Mouse (Mus musculus): ENCODE data around the gene Setdb1. TPM values are rescaled to one million over a fixed set of nuclear protein-coding genes. Genes with fewer than 3 reads are reported as not detected.

Setdb1 gene
- polyA plus RNA-seq, 1 experiment from 2014 or later = 62.3 TPM

DNA sequence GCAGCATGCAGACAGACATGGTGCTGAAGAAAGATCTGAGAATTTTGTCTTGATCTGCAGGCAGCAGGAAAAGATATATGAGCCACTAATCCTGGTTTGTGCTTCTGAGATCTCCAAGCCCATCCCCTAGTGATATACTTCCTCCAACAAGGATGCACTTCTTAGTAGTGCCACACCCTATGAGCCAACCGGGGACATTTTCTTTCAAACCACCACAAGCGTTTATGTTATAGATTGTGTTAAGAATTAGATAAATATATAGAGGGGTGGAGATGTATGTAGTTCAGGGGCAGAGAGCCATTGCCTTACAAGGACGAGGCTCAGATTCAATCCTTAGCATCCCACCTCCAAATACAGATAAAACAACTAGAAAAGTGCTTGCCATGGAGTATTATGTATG, 46.5 kb downstream of the Setdb1 start:
- no peak overlapping the region for H3K9ac ChIP-seq (ENCODE audit: low read length)
- WGBS = 74% methylated on average over 3 of the region's 3 CpGs
- no peak for ATAC-seq (ENCODE audit: insufficient number of reproducible peaks, low FRiP score, low TSS enrichment, low read depth)
- H3K36me3 ChIP-seq (ENCODE audit: control insufficient read depth, insufficient read depth, low read length) = no peaks in the 10 kb centered on the region
- H3K27ac ChIP-seq (replicated peaks; ENCODE audit: low read depth, low read length) = no peak overlapping the region
- no peaks in the 10 kb centered on the region for H3K27me3 ChIP-seq (ENCODE audit: control insufficient read depth, insufficient read depth, low read length)
- H3K4me2 ChIP-seq (ENCODE audit: low read depth, severe bottlenecking) = no peak overlapping the region
- 0 out of 2 replicates have a peak, but pooled peaks cover 2% of the 10 kb centered on the region for H3K4me1 ChIP-seq (ENCODE audit: control insufficient read depth, insufficient read depth, low read length)
- no peaks in the 10 kb centered on the region for H3K9me3 ChIP-seq (ENCODE audit: control insufficient read depth, low read length)
- DNase-seq (ENCODE audit: low spot score) = no peak
- H3K4me3 ChIP-seq (ENCODE audit: low read depth, low read length) = no peak overlapping the region

DNA sequence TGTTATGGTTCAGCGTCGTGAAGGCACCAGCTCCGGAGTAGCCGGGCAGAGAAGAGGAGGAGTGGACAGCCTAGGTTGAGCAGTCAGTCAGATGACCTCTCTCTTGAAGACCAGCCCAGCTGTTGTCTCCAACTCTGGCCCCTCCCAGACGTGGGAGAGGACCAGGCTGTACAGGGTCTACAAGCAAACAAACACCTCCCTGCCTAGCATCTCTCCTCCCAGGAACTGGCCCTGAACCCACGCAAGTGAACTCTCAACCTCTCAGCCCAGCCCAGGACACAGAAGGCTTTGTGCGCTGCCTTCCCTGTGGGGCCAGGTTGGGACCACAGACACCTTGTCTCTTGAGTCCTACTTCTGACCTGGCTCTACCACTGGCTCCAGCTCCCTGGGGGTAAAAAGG, 49.9 kb downstream of the Setdb1 start, which contains the start of gene Anxa9:
Anxa9 (minus strand) TSS at position 77 of the 400 bp plus-strand sequence.
- ATAC-seq (ENCODE audit: insufficient number of reproducible peaks, low FRiP score, low TSS enrichment, low read depth) = 0 out of 2 replicates have a peak, but pooled peaks have one; percentile 36
- no peak for DNase-seq (ENCODE audit: low spot score)
- 66% methylated on average over 7 of the region's 7 CpGs for whole genome bisulfite sequencing

DNA sequence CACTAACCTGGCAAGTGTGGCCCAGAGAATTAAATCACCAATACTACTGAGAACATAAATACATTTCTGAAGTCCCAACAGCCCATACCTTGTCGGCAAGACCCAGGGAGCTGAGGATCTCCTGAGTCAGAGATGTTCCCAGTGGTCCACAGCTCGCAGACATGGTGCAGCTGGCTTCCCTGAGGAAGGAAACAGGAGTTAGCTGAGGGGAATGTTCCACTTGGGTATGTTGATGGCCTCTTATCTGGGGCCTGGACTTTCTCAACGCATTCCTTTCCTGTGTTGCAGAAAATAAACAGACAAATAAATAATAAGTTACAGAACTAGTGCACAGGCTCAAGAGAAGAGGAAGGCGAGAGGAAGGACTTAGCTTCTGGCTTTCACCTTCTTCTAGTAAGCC, 50.8 kb downstream of the Setdb1 start:
- no peak overlapping the region for H3K4me2 ChIP-seq (ENCODE audit: low read depth, severe bottlenecking)
- no peaks in the 10 kb centered on the region for H3K9me3 ChIP-seq (ENCODE audit: control insufficient read depth, low read length)
- no peak overlapping the region for H3K4me3 ChIP-seq (ENCODE audit: low read depth, low read length)
- no peaks in the 10 kb centered on the region for H3K4me1 ChIP-seq (ENCODE audit: control insufficient read depth, insufficient read depth, low read length)
- H3K9ac ChIP-seq (ENCODE audit: low read length) = no peak overlapping the region
- no peaks in the 10 kb centered on the region for H3K36me3 ChIP-seq (ENCODE audit: control insufficient read depth, insufficient read depth, low read length)
- no peak overlapping the region for H3K27ac ChIP-seq (replicated peaks; ENCODE audit: low read depth, low read length)
- WGBS = 82% methylated on average over 4 of the region's 4 CpGs
- ATAC-seq (ENCODE audit: insufficient number of reproducible peaks, low FRiP score, low TSS enrichment, low read depth) (no peak), DNase-seq (ENCODE audit: low spot score) (no peak)
- H3K27me3 ChIP-seq (ENCODE audit: control insufficient read depth, insufficient read depth, low read length) = no peaks in the 10 kb centered on the region

More for the DNA sequence above, 49.9 kb downstream of the Setdb1 start, which contains the start of gene Anxa9:
- no peak within 1 kb of the TSS for H3K4me3 ChIP-seq (ENCODE audit: low read depth, low read length)
- no peak within 1 kb of the TSS for H3K9ac ChIP-seq (ENCODE audit: low read length)
- H3K9me3 ChIP-seq (ENCODE audit: control insufficient read depth, low read length) = no peaks in the 10 kb centered on the region
- H3K4me2 ChIP-seq (ENCODE audit: low read depth, severe bottlenecking) = no peak within 1 kb of the TSS
- no peak within 1 kb of the TSS for H3K27ac ChIP-seq (replicated peaks; ENCODE audit: low read depth, low read length)
- H3K4me1 ChIP-seq (ENCODE audit: control insufficient read depth, insufficient read depth, low read length) = no peaks in the 10 kb centered on the region
- no peaks in the 10 kb centered on the region for H3K27me3 ChIP-seq (ENCODE audit: control insufficient read depth, insufficient read depth, low read length)
- no peaks in the 10 kb centered on the region for H3K36me3 ChIP-seq (ENCODE audit: control insufficient read depth, insufficient read depth, low read length)

DNA sequence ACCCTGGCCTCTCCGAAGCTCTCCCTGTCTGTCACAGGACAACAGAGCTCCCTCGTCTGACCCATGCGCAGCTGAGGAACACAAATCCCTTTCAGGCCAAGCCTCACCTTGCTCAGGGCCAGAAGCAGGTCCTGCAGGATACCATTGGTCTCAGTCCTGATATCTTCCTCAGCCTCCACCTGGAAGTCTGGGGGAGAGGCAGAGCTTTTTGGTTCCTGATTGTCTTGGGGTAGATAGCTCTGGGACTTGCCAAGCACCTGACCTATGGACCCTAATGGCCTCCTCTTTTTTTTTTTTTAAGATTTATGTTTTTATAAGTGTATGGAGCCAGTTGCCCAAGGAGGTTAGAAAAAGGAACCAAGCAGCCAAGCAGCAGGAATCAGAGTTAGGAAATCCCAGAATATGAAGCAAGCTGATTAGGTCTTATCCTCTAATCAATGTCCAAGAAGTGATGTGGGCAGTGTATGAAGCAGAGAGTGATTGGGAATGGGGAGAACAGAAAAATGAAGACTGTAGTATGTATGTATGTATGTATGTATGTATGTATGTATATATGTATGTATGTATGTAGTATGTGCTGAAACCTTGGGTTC, 55.7 kb downstream of the Setdb1 start:
- Histone ChIP-seq H3K36me3 (ENCODE audit: control insufficient read depth, insufficient read depth, low read length) (no peaks in the 10 kb centered on the region), H3K27me3 (ENCODE audit: control insufficient read depth, insufficient read depth, low read length) (no peaks in the 10 kb centered on the region), H3K4me1 (ENCODE audit: control insufficient read depth, insufficient read depth, low read length) (no peaks in the 10 kb centered on the region), H3K9me3 (ENCODE audit: control insufficient read depth, low read length) (no peaks in the 10 kb centered on the region), H3K9ac (ENCODE audit: low read length) (no peak overlapping the region), H3K4me3 (ENCODE audit: low read depth, low read length) (no peak overlapping the region), H3K27ac (replicated peaks; ENCODE audit: low read depth, low read length) (no peak overlapping the region), H3K4me2 (ENCODE audit: low read depth, severe bottlenecking) (no peak overlapping the region)
- DNase-seq (ENCODE audit: low spot score) (no peak), ATAC-seq (ENCODE audit: insufficient number of reproducible peaks, low FRiP score, low TSS enrichment, low read depth) (no peak)
- 85% methylated on average over 3 of the region's 3 CpGs for WGBS

DNA sequence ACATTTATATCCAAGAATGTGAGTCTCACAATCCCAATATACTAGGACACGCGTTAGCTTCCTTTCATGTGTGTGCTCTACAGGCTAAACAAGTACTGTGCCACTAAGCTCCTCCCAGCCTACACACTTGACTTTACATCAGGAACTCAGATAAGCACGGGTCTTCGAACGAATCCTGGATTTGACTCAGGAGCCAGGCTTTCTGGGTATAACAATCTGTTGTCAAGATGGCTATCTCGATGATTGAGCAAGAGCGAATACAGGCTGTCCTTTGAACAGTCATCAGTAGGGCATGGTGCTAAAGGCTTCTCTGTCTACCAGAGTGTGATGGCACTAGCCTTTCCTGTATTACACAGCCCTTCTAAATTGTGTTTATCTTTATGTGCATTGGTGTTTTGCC, 59.0 kb downstream of the Setdb1 start:
- no peaks in the 10 kb centered on the region; the same call in 1 of the 2 replicates for H3K4me1 ChIP-seq (ENCODE audit: control insufficient read depth, insufficient read depth, low read length)
- ATAC-seq (ENCODE audit: insufficient number of reproducible peaks, low FRiP score, low TSS enrichment, low read depth) (no peak), DNase-seq (ENCODE audit: low spot score) (no peak)
- H3K4me3 ChIP-seq (ENCODE audit: low read depth, low read length) = no peak overlapping the region
- 83% methylated on average over 7 of the region's 7 CpGs for WGBS
- H3K9me3 ChIP-seq (ENCODE audit: control insufficient read depth, low read length) = no peaks in the 10 kb centered on the region
- H3K9ac ChIP-seq (ENCODE audit: low read length) = no peak overlapping the region
- no peaks in the 10 kb centered on the region for H3K27me3 ChIP-seq (ENCODE audit: control insufficient read depth, insufficient read depth, low read length)
- no peaks in the 10 kb centered on the region for H3K36me3 ChIP-seq (ENCODE audit: control insufficient read depth, insufficient read depth, low read length)
- no peak overlapping the region for H3K4me2 ChIP-seq (ENCODE audit: low read depth, severe bottlenecking)
- no peak overlapping the region for H3K27ac ChIP-seq (replicated peaks; ENCODE audit: low read depth, low read length)

DNA sequence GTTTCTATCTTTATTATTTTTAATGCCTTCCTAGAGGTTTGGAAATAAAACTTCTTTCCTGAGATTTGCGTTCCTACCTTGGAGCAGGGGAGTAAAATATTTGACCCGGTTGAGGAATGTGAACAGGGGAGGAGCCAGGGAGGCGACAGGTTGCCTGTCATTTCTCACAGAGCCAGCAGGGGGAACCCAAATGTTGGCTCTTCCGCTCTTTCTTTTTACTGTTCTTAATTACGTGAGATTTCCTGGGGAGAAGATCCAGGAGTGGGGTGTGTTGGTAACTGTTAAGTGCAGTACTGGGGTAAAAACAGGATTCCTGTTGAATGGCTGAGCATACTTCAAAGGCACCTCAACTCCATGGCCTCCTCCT, 60.9 kb downstream of the Setdb1 start:
- Histone ChIP-seq H3K4me1 (ENCODE audit: control insufficient read depth, insufficient read depth, low read length) (no peaks in the 10 kb centered on the region; the same call in 1 of the 2 replicates), H3K27ac (replicated peaks; ENCODE audit: low read depth, low read length) (no peak overlapping the region), H3K4me3 (ENCODE audit: low read depth, low read length) (no peak overlapping the region), H3K36me3 (ENCODE audit: control insufficient read depth, insufficient read depth, low read length) (no peaks in the 10 kb centered on the region), H3K27me3 (ENCODE audit: control insufficient read depth, insufficient read depth, low read length) (no peaks in the 10 kb centered on the region), H3K4me2 (ENCODE audit: low read depth, severe bottlenecking) (no peak overlapping the region), H3K9ac (ENCODE audit: low read length) (no peak overlapping the region), H3K9me3 (ENCODE audit: control insufficient read depth, low read length) (no peaks in the 10 kb centered on the region)
- ATAC-seq (ENCODE audit: insufficient number of reproducible peaks, low FRiP score, low TSS enrichment, low read depth) = no peak
- peak; percentile 72 for DNase-seq (ENCODE audit: low spot score)
- 6% methylated on average over 5 of the region's 5 CpGs for WGBS

DNA sequence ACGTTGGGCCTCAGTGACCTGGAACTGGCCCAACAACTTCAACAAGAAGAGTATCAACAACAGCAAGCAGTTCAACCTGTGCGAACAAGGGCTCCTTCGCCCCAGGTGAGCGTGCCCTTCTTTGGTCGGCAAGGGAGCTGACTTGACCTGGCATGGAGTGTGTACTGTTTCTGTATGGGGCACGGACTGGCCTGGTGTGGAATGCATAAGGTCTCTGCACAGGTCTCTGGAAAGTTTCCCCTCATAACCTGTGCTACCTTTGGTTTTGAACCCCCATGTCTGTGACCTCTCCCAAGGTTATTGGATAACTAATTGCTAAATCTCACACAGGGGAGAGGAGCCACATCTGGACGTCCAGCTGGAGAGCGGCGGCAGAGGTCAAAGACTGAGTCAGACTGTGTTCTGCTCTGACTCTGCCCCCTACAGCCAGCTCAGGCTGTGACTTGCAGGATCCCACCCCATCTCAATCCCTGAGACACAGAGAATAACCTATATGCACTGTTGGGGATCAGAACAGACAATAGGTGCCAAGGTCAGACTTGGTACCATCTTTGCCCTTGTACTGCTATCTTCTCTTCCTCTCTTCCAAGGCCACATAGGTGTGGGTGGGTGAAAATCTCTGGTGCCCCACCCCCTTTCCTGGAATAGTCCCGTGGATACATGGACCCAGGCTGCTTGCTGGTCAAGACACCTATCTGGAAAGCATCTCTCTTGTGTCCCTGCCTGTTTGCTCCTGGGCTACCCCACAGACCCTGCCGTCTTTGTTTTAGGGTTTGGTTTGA, 61.5 kb downstream of the Setdb1 start:
- no peak overlapping the region for H3K27ac ChIP-seq (replicated peaks; ENCODE audit: low read depth, low read length)
- no peak overlapping the region for H3K9ac ChIP-seq (ENCODE audit: low read length)
- no peaks in the 10 kb centered on the region for H3K27me3 ChIP-seq (ENCODE audit: control insufficient read depth, insufficient read depth, low read length)
- no peaks in the 10 kb centered on the region for H3K9me3 ChIP-seq (ENCODE audit: control insufficient read depth, low read length)
- 76% methylated on average over 11 of the region's 11 CpGs for WGBS
- H3K36me3 ChIP-seq (ENCODE audit: control insufficient read depth, insufficient read depth, low read length) = no peaks in the 10 kb centered on the region
- DNase-seq (ENCODE audit: low spot score) (no peak), ATAC-seq (ENCODE audit: insufficient number of reproducible peaks, low FRiP score, low TSS enrichment, low read depth) (0 out of 2 replicates have a peak, but pooled peaks have one; percentile 28)
- no peak overlapping the region for H3K4me2 ChIP-seq (ENCODE audit: low read depth, severe bottlenecking)
- H3K4me1 ChIP-seq (ENCODE audit: control insufficient read depth, insufficient read depth, low read length) = no peaks in the 10 kb centered on the region; the same call in 1 of the 2 replicates
- no peak overlapping the region for H3K4me3 ChIP-seq (ENCODE audit: low read depth, low read length)

DNA sequence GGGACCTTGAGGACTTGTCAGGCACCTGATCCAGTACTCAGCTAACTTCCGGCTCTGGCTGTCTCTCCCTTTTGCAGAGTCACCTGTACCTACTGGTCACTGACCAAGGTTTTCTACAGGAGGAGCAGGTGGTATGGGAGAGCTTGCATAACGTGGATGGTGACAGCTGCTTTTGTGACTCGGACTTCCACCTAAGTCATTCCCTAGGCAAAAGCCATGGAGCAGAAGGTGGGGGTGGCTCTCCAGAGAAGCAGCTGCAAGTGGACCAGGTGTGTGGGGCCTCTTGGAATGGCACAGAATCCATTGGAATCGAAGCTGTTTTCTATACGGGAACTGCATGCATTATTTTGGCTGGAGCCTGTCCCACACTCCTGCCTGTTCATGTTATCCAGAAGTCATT, 62.3 kb downstream of the Setdb1 start:
- H3K4me2 ChIP-seq (ENCODE audit: low read depth, severe bottlenecking) = no peak overlapping the region
- H3K36me3 ChIP-seq (ENCODE audit: control insufficient read depth, insufficient read depth, low read length) = no peaks in the 10 kb centered on the region
- DNase-seq (ENCODE audit: low spot score) = no peak
- H3K9ac ChIP-seq (ENCODE audit: low read length) = no peak overlapping the region
- no peaks in the 10 kb centered on the region for H3K27me3 ChIP-seq (ENCODE audit: control insufficient read depth, insufficient read depth, low read length)
- WGBS = 88% methylated on average over 5 of the region's 5 CpGs
- no peak overlapping the region for H3K4me3 ChIP-seq (ENCODE audit: low read depth, low read length)
- no peak overlapping the region for H3K27ac ChIP-seq (replicated peaks; ENCODE audit: low read depth, low read length)
- H3K4me1 ChIP-seq (ENCODE audit: control insufficient read depth, insufficient read depth, low read length) = no peaks in the 10 kb centered on the region; the same call in 1 of the 2 replicates
- H3K9me3 ChIP-seq (ENCODE audit: control insufficient read depth, low read length) = no peaks in the 10 kb centered on the region
- no peak for ATAC-seq (ENCODE audit: insufficient number of reproducible peaks, low FRiP score, low TSS enrichment, low read depth)
